Mouse (Mus musculus): ENCODE data around the gene Soat2. TPM values are rescaled to one million over a fixed set of nuclear protein-coding genes. Genes with fewer than 3 reads are reported as not detected.

The Soat2 gene
- under 1 TPM in 1 of 2 experiments, not detected in 1; 0.13 TPM for total RNA-seq (2021)
- long read RNA-seq, experiment 1, result 0 reads
- long read RNA-seq, experiment 2, result 0 reads

GRCm38 (mm10) chr15:102150301-102151135 is at the start of gene Soat2:
Soat2 (plus strand) TSS chr15:102150526.
- intact Hi-C loops (cut with DNase I; ENCODE audit: low total_unique reads), result no loop called here
- no peak for DNase-seq

GRCm38 (mm10) chr15:102100996-102101671 is 49.2 kb upstream of the Soat2 start:
- no peak for DNase-seq
- intact Hi-C loops (cut with DNase I; ENCODE audit: low total_unique reads), result no loop called here

GRCm38 (mm10) chr15:102101672-102102541 is 48.4 kb upstream of the Soat2 start:
- intact Hi-C loops (cut with DNase I; ENCODE audit: low total_unique reads), result no loop called here
- no peak for DNase-seq

GRCm38 (mm10) chr15:102102548-102103121 is 47.7 kb upstream of the Soat2 start:
- peak; percentile 78 for DNase-seq
- intact Hi-C loops (cut with DNase I; ENCODE audit: low total_unique reads), result no loop called here

- DNase-seq, result no peak
- intact Hi-C loops (cut with DNase I; ENCODE audit: low total_unique reads), result no loop called here
These were observed 46.9 kb upstream of the Soat2 start for GRCm38 (mm10) chr15:102103371-102103946.

- DNase-seq, result peak; percentile 85
- intact Hi-C loops (cut with DNase I; ENCODE audit: low total_unique reads), result no loop called here
These were observed 46.3 kb upstream of the Soat2 start for GRCm38 (mm10) chr15:102103947-102104555.

GRCm38 (mm10) chr15:102105360-102105759 is 45.0 kb upstream of the Soat2 start:
- DNase-seq, result peak; percentile 86
- intact Hi-C loops (cut with DNase I; ENCODE audit: low total_unique reads), result no loop called here

GRCm38 (mm10) chr15:102105764-102106730 is 44.3 kb upstream of the Soat2 start:
- no peak for DNase-seq
- intact Hi-C loops (cut with DNase I; ENCODE audit: low total_unique reads), result no loop called here

- intact Hi-C loops (cut with DNase I; ENCODE audit: low total_unique reads), result no loop called here
- DNase-seq, result no peak
These were observed 43.4 kb upstream of the Soat2 start for GRCm38 (mm10) chr15:102106754-102107456.

- no peak for DNase-seq
- intact Hi-C loops (cut with DNase I; ENCODE audit: low total_unique reads), result no loop called here
These were observed 42.4 kb upstream of the Soat2 start for GRCm38 (mm10) chr15:102107689-102108573.

GRCm38 (mm10) chr15:102108651-102109525 is 41.4 kb upstream of the Soat2 start:
- intact Hi-C loops (cut with DNase I; ENCODE audit: low total_unique reads), result no loop called here
- peak; percentile 82 for DNase-seq

- intact Hi-C loops (cut with DNase I; ENCODE audit: low total_unique reads), result no loop called here
- DNase-seq, result no peak
These were observed 40.1 kb upstream of the Soat2 start for GRCm38 (mm10) chr15:102110271-102110670.

- DNase-seq, result no peak
- intact Hi-C loops (cut with DNase I; ENCODE audit: low total_unique reads), result no loop called here
These were observed 39.4 kb upstream of the Soat2 start for GRCm38 (mm10) chr15:102110701-102111494.

GRCm38 (mm10) chr15:102111495-102111829 is 38.9 kb upstream of the Soat2 start:
- intact Hi-C loops (cut with DNase I; ENCODE audit: low total_unique reads), result no loop called here
- no peak for DNase-seq

All from gastrocnemius, postnatal 14 days (tissue).